Mouse (Mus musculus): ENCODE data around the gene Snap23. TPM values are rescaled to one million over a fixed set of nuclear protein-coding genes. Genes with fewer than 3 reads are reported as not detected.
A peak's percentile ranks its signal among the peaks of the same experiment; 100 is the strongest.

Gene Snap23
- polyA plus RNA-seq (2016; fragmentation: Nextera tagmentation; extraction: Ambion mirVana) = 34.9 and 38.1 TPM in 2 replicates

DNA sequence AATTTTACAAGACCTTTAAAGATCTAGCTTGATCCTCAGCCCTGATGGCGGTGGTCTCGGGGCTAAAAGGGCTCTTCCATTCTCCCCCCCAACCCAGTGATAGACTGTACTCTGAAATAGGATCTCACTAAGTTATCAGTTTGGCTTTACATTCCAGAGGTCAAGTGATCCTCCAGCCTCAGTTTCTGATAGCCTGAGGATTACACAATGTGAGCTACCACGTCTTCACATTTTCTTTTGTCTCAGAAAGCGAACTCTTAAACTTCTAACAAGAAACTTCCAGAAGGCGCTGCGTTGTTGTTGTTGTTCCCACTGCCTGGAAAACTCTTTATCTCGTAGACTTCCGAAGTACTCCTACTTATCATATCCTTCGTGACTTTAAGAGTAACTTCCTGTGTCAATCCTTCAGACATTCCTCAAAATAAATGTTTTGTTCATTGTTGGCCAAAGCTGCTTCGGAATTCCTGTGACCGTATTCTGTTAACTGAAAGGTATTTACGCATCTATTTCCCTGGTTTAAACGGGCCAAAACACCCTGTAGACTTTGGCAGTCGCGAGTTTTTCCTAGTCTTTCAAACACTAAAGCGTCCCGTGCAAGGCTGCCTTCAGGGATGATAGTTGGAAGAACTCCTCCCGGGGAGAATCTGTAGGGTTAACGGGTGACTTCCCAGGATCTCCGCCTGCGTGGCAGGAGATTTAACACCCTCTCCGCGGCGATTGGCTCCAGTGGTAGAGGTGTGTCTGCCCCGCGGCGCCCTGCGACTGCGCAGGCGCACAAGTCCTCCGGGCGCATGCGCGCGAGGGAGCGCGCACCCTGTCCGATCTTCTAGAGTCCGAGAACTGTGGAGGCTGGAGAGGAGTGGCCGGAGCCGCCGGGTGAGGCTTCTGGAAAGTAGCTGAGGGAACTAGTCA, at the start of gene Snap23:
Gene Snap23 (plus strand): TSS at position 786 of the 912 bp plus-strand sequence.
- Histone ChIP-seq H3K4me1 (peaks cover 26% of the 10 kb centered on the region), H3K27ac (replicated peaks) (peak within 1 kb of the TSS; percentile 73), H3K4me2 (replicated peaks) (peak within 1 kb of the TSS; percentile 77), H3K9me3 (no peaks in the 10 kb centered on the region), H3K4me3 (peak within 1 kb of the TSS; percentile 70), H3K9ac (replicated peaks) (peak within 1 kb of the TSS; percentile 78), H3K36me3 (peaks cover 10% of the 10 kb centered on the region), H3K27me3 (no peaks in the 10 kb centered on the region)
- peak; percentile 92 for ATAC-seq (ENCODE audit: low FRiP score, low read depth)
- 2% methylated on average over 42 of the region's 42 CpGs for WGBS

DNA sequence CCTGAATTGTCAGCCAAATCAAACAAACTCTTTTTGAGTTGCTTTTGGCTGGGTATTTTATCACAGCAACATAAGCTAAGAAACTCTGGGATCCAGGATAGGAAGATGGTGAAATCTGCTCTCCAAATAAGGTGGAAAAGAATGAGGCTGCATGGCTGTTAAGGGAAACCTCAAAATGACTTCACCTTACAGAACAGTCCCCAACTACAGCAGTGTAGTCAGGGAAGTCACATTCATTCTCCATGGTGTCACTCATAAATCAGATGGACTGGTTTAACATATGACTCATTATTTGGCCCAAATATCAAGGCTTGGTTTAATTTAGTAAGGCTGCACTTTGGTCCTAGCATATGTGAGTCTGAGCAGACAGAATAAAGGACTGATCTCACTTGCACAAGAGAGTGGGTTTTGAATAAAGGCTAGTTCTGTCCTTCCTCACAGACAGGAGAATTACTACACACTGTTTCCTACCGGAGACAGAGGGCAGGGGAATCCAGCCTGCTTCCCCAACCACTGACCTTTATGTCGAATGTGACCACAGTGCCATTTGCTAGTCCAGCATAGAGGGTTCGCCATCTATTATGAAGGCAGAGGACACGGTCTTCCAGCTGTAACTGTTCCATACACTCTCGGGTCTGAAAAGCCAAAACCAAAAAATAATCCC, 48.8 kb upstream of the Snap23 start:
- no peaks in the 10 kb centered on the region for H3K27me3 ChIP-seq
- WGBS = 88% methylated on average over 5 of the region's 5 CpGs
- no peak for ATAC-seq (ENCODE audit: low FRiP score, low read depth)
- peaks cover 91% of the 10 kb centered on the region for H3K36me3 ChIP-seq
- H3K4me2 ChIP-seq (replicated peaks) = no peak overlapping the region
- H3K9me3 ChIP-seq = no peaks in the 10 kb centered on the region
- H3K4me3 ChIP-seq = no peak overlapping the region
- no peak overlapping the region for H3K27ac ChIP-seq (replicated peaks)
- H3K4me1 ChIP-seq = no peaks in the 10 kb centered on the region
- no peak overlapping the region for H3K9ac ChIP-seq (replicated peaks)

DNA sequence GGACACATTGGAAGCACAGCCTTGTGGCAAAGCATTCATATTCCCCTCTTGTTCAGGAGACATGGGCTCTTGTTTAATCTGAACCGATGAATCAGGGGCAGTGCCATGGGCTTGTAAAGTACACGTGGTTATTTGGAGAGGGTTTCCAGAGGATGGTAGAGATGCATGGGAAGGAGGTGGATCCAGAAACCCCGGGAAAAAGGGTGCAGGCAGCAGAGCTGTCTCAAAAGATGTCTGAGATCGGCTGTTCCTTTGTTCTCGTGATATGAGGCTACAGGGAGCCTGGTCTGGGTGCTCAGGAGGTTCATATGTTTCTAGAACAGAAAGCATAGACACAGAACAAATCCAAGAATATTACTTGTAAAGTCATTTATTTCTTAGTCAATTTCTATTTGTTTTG, 40.7 kb upstream of the Snap23 start:
- H3K4me2 ChIP-seq (replicated peaks) = no peak overlapping the region
- peaks cover 94% of the 10 kb centered on the region for H3K36me3 ChIP-seq
- no peak for ATAC-seq (ENCODE audit: low FRiP score, low read depth)
- no peak overlapping the region for H3K27ac ChIP-seq (replicated peaks)
- no peaks in the 10 kb centered on the region for H3K4me1 ChIP-seq
- no peaks in the 10 kb centered on the region for H3K9me3 ChIP-seq
- H3K9ac ChIP-seq (replicated peaks) = no peak overlapping the region
- no peaks in the 10 kb centered on the region for H3K27me3 ChIP-seq
- H3K4me3 ChIP-seq = no peak overlapping the region
- WGBS = 91% methylated on average over 5 of the region's 5 CpGs

DNA sequence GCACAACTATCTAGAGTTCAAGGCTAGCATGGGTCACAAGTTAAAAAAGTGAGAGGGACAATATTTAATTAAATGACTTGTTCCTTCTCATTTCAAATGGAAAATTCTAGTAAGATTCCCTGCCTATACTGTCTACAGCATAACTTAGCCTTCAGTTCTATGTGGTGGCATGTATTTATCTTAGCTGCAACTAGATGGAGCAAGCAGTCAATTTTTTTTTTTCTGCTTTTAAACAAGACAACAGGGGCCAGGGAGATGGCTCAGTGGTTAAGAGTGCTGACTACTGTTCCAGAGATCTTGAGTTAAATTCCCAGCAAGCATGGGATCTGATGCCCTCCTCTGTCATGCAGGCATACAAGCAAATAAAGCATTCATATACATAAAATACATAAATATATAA, 37.9 kb upstream of the Snap23 start:
- Histone ChIP-seq H3K27ac (replicated peaks) (no peak overlapping the region), H3K4me3 (no peak overlapping the region), H3K4me1 (no peaks in the 10 kb centered on the region), H3K9ac (replicated peaks) (no peak overlapping the region), H3K4me2 (replicated peaks) (no peak overlapping the region), H3K9me3 (no peaks in the 10 kb centered on the region), H3K36me3 (peaks cover 88% of the 10 kb centered on the region), H3K27me3 (no peaks in the 10 kb centered on the region)
- ATAC-seq (ENCODE audit: low FRiP score, low read depth) = no peak

DNA sequence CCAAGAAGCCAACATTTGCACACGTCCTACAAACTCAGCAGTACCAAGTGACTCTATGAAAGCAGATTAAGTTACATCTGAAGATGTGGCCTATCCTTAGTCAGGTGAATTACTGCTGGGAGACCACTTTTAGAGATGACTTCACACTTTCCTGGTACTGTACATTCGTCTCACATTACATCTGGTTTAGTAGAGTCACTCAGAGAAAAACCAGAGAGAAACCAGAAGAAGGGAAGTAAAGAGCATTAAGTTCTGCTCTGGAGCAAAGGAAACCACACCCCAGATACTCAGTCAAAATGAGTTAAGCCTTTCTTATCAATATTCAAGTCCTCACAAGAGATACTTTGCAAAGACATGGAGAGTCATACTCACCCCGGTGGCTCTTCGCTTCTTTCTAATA, 36.2 kb upstream of the Snap23 start:
- WGBS = 95% methylated on average over 4 of the region's 4 CpGs
- H3K4me1 ChIP-seq = no peaks in the 10 kb centered on the region
- no peak overlapping the region for H3K9ac ChIP-seq (replicated peaks)
- H3K27ac ChIP-seq (replicated peaks) = no peak overlapping the region
- no peaks in the 10 kb centered on the region for H3K27me3 ChIP-seq
- no peak overlapping the region for H3K4me2 ChIP-seq (replicated peaks)
- H3K9me3 ChIP-seq = no peaks in the 10 kb centered on the region
- H3K4me3 ChIP-seq = no peak overlapping the region
- peaks cover 88% of the 10 kb centered on the region for H3K36me3 ChIP-seq
- no peak for ATAC-seq (ENCODE audit: low FRiP score, low read depth)

DNA sequence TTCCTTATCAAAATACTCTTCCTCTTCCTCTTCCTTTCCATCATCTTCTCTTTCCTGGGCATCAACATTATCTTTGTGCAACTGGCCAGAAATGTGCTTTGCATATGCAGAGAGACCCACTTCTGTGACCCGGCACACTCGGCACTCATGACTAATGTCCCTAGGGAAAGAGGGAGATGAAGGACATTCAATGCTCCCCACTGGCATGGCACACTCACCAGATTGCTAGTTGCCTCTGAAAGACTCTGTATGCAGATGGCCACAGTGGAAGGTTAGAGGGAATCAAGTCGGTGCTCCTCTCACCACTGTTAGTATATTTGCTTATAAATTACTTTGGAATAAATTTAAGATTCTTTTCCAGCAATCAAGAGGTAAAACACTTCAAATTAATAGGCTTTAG, 28.1 kb upstream of the Snap23 start:
- 0 out of 2 replicates have a peak, but pooled peaks cover 9% of the 10 kb centered on the region for H3K4me1 ChIP-seq
- peaks cover 23% of the 10 kb centered on the region for H3K36me3 ChIP-seq
- 0 out of 2 replicates have a peak overlapping the region, but pooled peaks have one; percentile 7 for H3K27ac ChIP-seq (replicated peaks)
- no peak overlapping the region for H3K4me2 ChIP-seq (replicated peaks)
- H3K9ac ChIP-seq (replicated peaks) = no peak overlapping the region
- no peak overlapping the region for H3K4me3 ChIP-seq
- no peaks in the 10 kb centered on the region for H3K9me3 ChIP-seq
- WGBS = 83% methylated on average over 3 of the region's 3 CpGs
- no peaks in the 10 kb centered on the region for H3K27me3 ChIP-seq
- no peak for ATAC-seq (ENCODE audit: low FRiP score, low read depth)

DNA sequence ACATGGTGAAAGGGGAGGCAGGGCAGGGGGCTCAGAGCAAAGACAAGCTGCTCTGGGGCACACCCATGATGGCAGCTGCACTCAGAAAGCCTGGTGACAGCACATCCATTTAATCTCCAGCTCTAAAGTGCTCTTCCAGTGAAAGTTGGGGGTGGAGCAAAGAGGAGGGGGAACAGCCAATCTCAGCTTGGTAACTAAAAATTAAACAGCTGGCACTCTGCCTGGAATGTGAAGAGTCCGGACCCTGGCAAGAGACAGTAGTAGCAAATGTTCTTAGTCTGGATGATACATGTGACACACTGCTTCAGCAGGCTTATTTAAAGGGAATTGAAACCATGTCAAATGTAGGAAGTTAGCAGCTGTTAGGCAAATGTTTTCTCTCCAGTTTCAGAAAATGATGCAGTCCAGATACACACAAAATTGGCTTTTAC, 27.7 kb upstream of the Snap23 start:
- Histone ChIP-seq H3K36me3 (peaks cover 19% of the 10 kb centered on the region), H3K27me3 (no peaks in the 10 kb centered on the region), H3K9ac (replicated peaks) (no peak overlapping the region), H3K27ac (replicated peaks) (0 out of 2 replicates have a peak overlapping the region, but pooled peaks have one; percentile 7), H3K9me3 (no peaks in the 10 kb centered on the region), H3K4me2 (replicated peaks) (no peak overlapping the region), H3K4me1 (0 out of 2 replicates have a peak, but pooled peaks cover 9% of the 10 kb centered on the region), H3K4me3 (no peak overlapping the region)
- 0 out of 2 replicates have a peak, but pooled peaks have one; percentile 38 for ATAC-seq (ENCODE audit: low FRiP score, low read depth)
- 52% methylated on average over 1 of the region's 1 CpGs for WGBS

DNA sequence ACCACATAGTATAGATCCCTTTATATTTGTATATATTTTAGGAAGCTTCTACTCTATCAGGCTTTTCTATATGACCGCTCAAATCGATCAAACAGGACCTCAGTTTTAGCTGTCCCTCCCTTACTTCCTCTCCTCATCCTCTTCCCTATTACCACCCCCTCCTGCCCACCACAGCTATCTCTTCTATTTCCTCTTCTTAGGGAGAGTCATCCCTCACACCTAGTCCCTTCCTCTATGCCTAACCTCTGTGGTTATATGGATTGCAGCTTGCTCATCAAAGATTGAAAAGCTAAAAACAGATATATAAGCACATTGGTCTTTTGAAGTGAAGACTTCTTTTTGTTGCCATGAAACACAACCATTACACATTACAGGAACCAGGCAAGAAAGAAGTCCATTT, 22.7 kb upstream of the Snap23 start:
- H3K4me1 ChIP-seq = 0 out of 2 replicates have a peak, but pooled peaks cover 3% of the 10 kb centered on the region
- no peak overlapping the region for H3K4me3 ChIP-seq
- no peak overlapping the region for H3K4me2 ChIP-seq (replicated peaks)
- H3K9ac ChIP-seq (replicated peaks) = no peak overlapping the region
- WGBS = 100% methylated on average over 2 of the region's 2 CpGs
- H3K9me3 ChIP-seq = no peaks in the 10 kb centered on the region
- H3K36me3 ChIP-seq = peaks cover 27% of the 10 kb centered on the region
- no peak for ATAC-seq (ENCODE audit: low FRiP score, low read depth)
- H3K27me3 ChIP-seq = no peaks in the 10 kb centered on the region
- no peak overlapping the region for H3K27ac ChIP-seq (replicated peaks)

DNA sequence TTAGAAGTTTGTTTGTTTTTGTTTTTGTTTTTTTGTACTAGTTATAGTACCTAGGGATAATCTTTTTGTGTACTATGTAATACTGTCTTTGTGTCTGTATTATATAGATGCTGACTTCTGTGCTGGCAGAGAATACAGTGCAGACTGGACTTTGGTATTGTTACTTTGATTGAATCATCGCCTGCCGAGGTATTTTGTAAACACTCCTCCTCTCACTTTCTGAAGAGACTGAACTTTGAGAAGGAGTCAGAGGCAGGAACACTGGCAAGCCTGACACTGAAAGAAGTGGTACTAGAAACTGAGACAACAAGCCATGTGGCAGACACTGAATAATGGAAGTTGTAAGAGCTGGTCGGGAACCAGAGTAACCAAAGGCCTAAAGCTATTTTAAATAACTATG, 10.6 kb upstream of the Snap23 start:
- Histone ChIP-seq H3K27me3 (no peaks in the 10 kb centered on the region), H3K9me3 (no peaks in the 10 kb centered on the region), H3K4me2 (replicated peaks) (no peak overlapping the region), H3K36me3 (peaks cover 21% of the 10 kb centered on the region), H3K4me3 (no peak overlapping the region), H3K4me1 (no peaks in the 10 kb centered on the region), H3K9ac (replicated peaks) (no peak overlapping the region), H3K27ac (replicated peaks) (no peak overlapping the region)
- ATAC-seq (ENCODE audit: low FRiP score, low read depth) = no peak
- 86% methylated on average over 3 of the region's 3 CpGs for WGBS

DNA sequence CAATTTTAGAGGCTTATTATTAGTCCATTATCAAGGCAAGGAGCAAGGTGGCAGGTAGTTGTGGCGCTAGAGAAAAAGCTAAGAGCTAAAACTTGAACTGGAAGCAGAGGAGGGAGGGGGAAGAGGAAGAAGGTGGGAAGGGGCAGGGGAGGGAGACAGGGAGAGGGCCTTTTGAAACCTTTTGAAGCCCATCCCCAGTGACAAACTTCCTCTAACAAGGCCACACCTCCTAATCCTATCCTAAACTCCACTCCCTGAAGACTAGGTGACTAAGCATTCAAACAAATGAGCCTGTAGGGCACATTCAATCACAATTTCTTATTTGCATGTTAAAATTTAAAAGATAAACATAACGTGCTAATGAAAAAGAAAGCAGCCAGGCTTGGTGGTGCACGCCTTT, 8.7 kb upstream of the Snap23 start:
- H3K9me3 ChIP-seq = no peaks in the 10 kb centered on the region
- H3K9ac ChIP-seq (replicated peaks) = no peak overlapping the region
- H3K4me3 ChIP-seq = no peak overlapping the region
- H3K27me3 ChIP-seq = no peaks in the 10 kb centered on the region
- no peak overlapping the region for H3K4me2 ChIP-seq (replicated peaks)
- H3K27ac ChIP-seq (replicated peaks) = no peak overlapping the region
- peaks cover 6% of the 10 kb centered on the region; the same call in 1 of the 2 replicates for H3K36me3 ChIP-seq
- 90% methylated on average over 3 of the region's 3 CpGs for WGBS
- peaks cover 6% of the 10 kb centered on the region for H3K4me1 ChIP-seq
- no peak for ATAC-seq (ENCODE audit: low FRiP score, low read depth)

DNA sequence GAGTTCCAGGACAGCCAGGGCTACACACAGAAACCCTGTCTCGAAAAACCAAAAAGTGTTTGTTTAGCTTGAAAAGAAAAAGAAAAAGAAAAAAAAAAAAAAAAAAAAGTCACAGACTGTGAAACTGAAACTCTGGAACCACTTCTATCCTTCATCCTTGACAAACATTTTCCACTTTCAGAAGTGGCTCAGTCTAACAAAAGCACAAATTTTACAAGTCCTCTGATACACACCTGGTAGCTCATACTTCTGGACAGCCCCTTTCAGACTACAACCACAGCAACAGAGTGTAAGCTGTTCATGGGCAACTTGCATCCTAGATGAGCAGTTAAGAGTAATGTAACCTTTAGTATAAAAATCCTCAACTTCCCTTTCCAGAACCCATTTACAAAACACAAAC, 5.9 kb upstream of the Snap23 start:
- H3K27me3 ChIP-seq = no peaks in the 10 kb centered on the region
- no peaks in the 10 kb centered on the region for H3K9me3 ChIP-seq
- no peak overlapping the region for H3K4me3 ChIP-seq
- H3K4me2 ChIP-seq (replicated peaks) = no peak overlapping the region
- WGBS = 93% methylated on average over 1 of the region's 1 CpGs
- no peak overlapping the region for H3K9ac ChIP-seq (replicated peaks)
- ATAC-seq (ENCODE audit: low FRiP score, low read depth) = no peak
- H3K36me3 ChIP-seq = no peaks in the 10 kb centered on the region
- peaks cover 6% of the 10 kb centered on the region for H3K4me1 ChIP-seq
- no peak overlapping the region for H3K27ac ChIP-seq (replicated peaks)

DNA sequence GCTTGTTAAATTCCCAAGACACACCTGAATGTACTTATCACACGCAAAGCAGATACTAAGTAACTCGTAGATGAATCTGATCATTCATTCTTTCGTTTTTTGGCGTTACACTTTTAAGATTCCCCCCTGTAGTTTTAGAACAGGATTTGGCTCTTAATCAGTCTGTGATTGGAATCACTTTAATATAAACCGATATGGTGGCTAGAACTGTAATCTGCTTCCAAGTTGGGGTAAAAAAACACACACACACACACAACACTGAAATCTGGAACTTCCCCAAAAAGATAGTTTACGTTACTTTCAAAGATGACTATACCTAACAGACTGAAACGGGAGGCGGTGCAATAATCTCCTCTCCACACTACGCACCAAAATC, 4.6 kb upstream of the Snap23 start:
- no peaks in the 10 kb centered on the region for H3K36me3 ChIP-seq
- ATAC-seq (ENCODE audit: low FRiP score, low read depth) = no peak
- no peak overlapping the region for H3K27ac ChIP-seq (replicated peaks)
- no peaks in the 10 kb centered on the region for H3K27me3 ChIP-seq
- H3K9me3 ChIP-seq = no peaks in the 10 kb centered on the region
- WGBS = 24% methylated on average over 9 of the region's 9 CpGs
- peak overlapping the region; percentile 84 for H3K9ac ChIP-seq (replicated peaks)
- H3K4me3 ChIP-seq = peak overlapping the region; percentile 62
- H3K4me2 ChIP-seq (replicated peaks) = peak overlapping the region; percentile 74
- peaks cover 9% of the 10 kb centered on the region for H3K4me1 ChIP-seq
